Mouse (Mus musculus) A20 (cell line): Measurements from ENCODE around the gene Abhd2.

ENCODE experiments used
- DNase-seq: peaks from one replicate; pipeline ENCODE4 v3.0.0-alpha.2; 2011; ENCODE audit warnings: low read depth, low spot score

Gene Abhd2

DNA sequence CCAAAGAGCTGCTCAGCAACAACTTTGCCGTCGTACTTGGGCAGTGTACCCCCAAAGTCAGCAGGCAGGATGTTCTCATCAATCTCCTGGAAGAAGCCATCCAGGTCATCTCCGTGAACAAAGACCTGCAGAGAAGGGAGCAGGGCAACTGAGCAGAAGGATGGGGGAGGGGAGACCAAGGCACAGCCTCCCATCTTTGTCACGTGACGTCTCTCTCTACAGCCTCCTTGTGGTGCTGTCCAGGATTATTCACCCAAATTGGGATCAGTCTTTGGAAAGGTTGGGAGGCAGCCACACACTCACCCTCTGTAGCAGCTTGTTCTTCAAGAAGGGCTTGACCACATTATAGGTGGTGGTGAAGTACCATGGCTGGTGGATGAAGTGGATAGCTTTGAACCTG lies 102.6 kb downstream of the Abhd2 start:
- no peak for DNase-seq

DNA sequence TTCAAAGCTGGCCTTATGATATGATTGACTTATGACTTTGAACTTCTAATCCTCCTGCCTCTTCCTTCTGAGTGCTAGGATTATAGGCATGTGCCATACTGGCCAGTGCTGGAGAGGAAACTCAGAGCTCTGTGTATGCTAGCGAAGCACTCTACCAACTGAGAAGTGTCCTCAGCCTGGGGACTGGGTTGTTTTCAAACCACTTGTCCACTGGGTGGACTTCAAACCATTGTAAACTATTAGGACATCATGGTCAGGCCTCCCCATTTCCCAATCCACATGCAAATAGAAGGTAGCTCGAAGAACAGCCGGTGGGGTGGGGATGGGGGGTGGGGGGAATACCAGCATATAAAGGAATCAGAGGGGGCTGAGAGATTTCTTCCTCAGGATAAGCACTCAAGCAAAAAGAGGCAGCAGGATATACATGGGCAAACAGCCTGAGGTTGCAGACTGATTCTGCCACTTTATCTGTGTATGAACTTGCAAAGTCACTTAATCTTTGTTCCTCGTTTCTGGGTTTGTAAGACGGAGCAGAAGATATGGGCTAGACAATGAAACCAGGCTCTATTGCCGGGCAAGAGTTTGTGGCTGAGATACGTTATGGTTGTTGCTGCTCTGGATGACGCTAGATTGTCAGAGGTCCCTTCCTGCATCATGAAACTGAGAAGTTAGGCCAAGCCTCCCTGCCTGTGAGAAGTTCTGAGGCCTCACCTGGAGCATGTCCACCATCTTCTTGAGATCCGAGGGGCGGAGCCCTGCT lies 103.7 kb downstream of the Abhd2 start:
- no peak for DNase-seq

DNA sequence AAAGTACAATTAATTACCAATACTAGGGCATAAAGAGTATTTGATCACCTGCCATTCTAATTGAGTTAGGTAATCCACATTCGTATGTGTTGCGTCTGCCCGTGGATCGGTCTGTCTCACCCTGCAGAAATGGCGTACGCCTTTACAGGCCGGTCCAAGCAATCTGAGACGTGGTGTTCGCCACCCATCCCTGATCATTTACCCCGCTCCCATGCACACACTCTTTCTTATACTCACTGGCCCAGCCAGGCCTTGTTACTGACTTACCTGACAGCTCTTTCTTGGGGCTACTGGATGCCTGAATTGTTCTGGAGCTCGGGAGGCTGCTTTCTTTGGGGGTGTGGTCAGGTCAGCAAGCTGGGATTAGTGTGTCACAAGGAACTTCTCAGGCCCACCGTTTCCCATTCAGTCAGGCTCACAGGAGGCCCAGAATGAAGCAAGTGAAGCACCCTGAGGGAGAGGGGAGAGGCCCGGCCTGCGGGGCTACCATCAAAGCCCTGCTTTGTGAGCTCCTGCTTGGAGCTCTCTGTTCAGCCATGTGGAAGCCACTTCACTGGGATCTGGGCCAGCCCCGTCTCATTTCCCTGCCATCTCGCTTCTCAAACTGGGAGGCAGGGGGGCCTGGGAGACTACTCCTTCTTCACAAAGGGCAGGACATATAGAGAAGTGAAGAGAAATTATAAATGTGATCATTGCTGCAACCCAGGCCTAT lies 113.6 kb downstream of the Abhd2 start, which contains the start of gene Rlbp1:
Gene Rlbp1, minus strand, starts transcription at position 627 of the 712 bp plus-strand sequence.
- DNase-seq = no peak

DNA sequence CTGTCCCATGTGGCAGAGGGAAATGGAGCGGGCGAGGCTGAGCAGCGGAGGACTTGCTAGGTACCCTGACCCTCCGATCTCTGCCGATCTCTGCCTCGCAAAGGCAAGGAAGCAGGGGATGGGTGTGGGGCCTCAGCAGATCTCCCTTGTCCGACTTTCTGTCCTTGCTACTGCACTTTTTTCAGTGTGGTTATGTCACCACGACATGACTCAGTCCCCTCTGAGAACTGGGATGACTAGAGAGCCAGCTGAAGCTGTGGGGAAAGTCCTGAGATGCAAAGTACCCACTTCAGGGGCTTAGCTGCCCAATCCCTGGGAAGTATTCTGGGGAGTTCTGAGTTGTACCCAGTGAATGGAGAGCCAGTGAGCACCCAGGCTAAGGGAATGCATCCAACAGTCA lies 114.1 kb downstream of the Abhd2 start:
- no peak for DNase-seq

DNA sequence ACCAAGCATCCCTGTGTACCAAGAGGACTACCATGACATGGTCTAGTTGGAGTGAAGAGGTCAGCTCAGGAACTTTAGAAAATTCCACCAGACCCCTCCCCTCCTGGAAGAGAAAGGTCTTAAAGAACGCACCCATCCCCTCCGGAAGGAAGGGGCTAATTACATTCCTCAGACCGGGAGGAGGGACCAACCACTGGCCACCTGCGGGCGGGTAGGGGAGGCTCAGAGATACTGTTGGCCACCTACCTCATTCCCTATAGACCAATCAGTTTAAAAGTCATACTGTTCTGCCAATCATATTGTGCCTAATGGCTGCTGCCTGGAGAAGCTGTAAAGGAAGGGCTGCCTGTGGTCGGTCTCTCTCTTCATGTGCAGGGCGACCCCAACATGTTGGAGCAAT lies 115.0 kb downstream of the Abhd2 start:
- no peak for DNase-seq

DNA sequence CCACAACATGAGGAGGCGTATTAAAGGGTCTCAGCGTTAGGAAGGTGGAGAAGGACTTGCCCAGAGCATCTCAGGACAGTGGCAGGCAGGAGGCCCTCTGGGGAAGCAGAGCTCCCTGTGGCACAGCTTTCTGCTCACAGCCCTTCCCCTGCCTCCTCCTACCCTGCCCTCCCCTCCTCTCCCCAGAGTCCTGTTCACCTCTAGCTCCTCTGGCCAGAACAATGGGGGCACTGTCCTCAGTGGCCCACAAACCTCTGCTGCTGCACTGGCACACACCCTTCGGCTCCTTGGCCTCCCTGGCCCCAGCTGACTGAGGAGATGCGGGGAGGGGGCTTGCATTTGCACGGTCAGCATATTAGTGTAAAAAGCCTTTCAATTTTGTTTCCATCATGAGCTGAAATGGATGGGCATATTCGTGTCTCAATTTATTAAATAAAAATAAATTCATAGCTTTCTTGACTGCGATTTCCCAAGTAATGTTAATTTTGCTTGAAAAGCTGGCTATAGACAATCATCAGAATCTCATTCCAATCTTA lies 115.7 kb downstream of the Abhd2 start:
- no peak for DNase-seq

- DNase-seq = no peak
Measured at GRCm38 (mm10) chr7:79390141-79390708, 117.2 kb downstream of the Abhd2 start.

GRCm38 (mm10) chr7:79391471-79391870 lies 118.5 kb downstream of the Abhd2 start:
- no peak for DNase-seq

DNA sequence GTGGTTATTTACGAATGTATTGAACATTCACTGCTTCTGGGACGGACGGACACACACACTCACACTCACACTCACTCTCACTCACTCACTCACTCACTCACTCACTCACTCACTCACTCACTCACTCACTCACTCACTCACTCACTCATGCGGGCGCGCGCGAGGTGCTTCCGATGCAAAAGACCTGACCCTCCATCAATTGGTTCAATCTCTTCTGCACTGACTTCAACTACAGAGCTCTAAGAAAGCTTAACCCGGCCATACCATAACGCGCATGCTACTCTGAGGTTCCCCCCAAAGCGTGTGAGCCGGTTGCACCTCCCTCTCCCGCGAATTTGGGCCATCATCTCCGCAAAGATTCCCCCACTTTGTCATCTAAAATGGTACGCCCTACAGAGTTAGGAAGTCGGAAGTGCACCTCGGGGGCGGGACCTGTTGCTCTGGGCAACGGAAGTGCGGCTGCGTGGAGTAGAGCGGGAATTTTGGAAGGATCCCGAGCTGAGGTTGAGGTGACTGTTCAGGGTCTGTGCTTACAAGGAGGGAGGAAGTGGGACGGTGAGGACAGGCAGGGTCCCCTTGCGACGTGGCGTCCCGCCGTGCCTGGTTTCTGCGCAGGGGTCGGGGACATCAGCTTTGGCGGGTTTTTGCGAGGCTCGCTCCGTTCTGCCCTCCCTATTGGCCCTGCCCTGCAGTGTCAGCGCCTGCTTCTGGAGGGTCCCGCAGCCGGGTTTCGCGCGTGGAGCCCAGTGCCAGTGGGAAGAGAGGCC lies 119.1 kb downstream of the Abhd2 start, which contains the start of gene Fanci:
Gene Fanci, plus strand, starts transcription at position 47 of the 767 bp plus-strand sequence.
- DNase-seq = peak; percentile 98

DNA sequence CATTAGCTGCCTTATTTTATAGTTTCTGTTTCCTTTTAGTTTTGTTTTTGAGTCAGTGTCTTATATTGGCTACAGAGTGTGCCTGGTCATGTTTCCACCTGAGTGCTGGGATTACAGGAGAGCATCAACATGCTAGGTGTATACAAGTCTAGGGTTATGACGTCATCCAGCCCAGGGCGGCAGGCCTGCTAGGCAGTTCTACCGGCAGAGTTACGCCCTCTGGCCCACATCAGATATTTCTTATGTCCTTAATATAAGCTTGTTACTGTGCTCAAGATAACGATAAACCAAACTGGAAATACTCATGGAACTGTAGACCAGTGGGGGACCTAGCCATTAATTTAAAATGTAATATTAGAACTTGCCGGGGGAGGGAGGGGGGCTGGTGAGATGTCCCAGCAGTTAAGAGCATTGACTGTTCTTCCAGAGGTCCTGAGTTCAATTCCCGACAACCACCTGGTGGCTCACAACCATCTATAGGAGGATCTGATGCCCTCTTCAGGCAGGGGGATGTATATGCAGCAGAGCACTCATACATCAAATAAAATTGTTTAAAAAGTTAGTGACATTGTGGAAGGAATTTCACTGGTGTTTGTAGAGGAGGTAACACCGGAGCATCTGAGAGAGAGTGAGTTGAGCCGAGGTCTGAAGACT lies 120.0 kb downstream of the Abhd2 start:
- DNase-seq = peak; percentile 82

- DNase-seq = no peak
Measured at GRCm38 (mm10) chr7:79393924-79394323, 120.9 kb downstream of the Abhd2 start.

DNA sequence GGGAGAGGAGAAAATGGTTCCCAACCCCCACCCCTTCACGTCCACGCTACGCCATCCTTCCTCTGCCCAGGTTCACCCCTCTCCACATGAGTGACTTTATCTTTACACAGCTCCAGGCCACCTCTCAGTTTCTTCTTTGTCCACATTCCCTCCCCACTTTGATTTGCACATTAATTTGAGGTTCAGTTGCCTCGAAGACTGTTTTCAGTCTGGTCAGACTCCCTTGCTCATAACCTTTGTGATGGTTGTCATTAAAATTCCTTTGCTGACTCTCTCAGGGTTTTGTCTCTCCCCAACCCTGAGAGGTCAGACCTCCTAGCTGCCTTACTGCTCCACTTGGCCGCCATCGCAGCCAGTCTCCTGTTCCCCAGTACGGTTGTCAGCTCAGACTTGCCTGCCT lies 121.7 kb downstream of the Abhd2 start:
- DNase-seq = no peak

- no peak for DNase-seq
Measured at GRCm38 (mm10) chr7:79395186-79395585, 122.2 kb downstream of the Abhd2 start.

DNA sequence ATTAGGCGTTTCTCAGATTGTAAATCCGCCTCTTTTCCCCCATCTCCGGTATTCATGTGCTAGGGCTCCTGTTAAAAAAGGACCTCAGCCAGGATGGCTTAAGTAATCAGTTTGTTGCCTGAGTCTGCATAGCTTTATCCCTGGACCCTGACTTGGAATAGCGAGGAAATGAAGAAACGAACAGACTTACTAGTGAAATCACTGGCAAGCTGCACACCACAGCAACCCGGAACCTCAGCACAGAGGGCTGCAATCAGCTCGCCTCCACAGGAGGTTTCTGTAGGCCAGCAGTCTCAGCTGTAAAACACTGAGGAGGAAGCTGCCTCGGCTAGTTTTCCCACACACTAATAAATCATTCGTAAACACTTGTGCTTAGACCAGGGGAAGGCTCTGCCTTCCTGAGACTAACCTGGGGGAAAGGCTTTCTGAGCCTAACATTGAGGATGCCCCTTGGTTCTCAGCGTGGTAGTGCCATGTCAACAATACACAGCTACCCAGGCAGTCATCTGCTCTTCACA lies 124.5 kb downstream of the Abhd2 start:
- no peak for DNase-seq

DNA sequence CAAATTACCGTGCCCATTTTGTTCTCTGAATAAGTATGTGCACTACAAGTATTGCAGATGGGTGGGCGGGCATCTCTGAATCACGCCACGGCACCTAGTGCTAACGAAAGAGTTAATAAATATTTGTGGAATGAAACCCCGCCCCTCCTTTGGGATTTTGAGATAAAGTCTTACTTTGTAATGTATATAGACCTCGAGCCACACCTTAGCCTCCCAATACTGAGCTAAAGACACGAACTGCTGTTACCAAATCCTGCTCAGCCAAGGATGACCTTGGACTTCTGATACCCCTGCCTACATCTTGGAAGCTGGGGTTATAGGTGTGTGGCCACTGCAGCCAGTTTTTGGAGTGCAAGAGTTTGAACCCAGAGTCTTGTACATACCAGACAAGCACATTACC lies 125.4 kb downstream of the Abhd2 start:
- no peak for DNase-seq

- DNase-seq = no peak
Measured at GRCm38 (mm10) chr7:79398971-79399370, 126.0 kb downstream of the Abhd2 start.

DNA sequence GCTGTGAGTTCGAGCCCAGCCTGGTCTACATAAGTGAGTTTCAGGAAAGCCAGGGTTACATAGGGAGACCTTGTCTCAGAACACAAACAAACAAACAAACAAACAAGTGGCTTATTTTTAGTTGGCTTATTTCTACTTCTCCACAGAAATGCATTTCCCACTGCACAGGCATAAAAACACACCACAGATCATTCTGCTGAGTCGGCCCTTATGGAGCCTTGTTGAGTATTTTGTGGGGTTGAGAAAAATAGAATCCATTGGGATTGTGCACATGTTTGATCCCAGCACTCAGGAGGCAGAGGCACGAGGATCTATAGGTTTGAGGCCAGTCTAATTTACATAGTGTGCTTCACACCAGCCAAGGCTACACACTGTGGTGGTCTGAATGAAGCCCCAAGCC lies 127.3 kb downstream of the Abhd2 start:
- no peak for DNase-seq

DNA sequence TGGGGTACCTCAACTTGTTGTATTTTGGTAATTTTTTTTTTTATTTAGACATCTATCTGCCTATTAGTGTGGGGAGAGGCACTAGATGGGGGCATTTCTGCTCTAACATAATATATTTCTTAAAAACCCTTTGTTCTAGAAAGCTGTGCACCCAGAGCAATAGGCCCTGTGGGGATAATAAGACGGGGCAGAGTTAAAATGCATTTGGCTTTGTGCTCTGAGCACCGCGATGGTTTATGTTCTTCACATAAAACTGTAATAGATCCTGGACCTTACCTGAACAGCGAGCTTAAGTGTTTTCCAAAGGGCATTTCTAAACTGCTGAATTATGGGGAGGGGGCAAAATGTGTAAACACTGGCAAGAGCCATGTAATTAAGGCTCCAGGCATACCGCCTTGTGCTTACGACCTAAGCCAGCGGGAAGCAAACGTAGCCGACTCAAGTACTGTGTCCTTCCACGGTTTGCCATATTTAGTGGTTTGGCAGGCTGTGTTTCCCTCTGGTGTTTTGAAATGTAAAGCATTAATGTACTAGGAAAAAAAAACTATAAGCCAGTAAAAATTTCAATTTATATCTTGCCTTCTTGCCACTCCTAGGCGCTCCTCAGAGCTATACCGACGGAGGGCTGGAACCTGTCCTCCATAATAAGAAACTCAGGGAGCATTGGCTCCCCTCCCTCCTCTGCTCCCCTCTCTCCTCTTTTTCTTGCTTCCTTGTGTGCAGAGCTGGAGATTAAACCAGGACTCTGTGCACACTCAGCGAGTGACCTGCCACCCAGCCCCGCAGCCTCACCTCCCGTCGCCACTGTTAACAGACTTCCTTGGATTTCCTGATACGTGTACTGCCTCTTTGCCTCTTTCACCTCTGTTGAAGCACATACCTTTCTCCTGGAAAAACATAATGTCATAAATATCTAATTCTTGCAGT lies 141.7 kb downstream of the Abhd2 start:
- no peak for DNase-seq
